Mouse (Mus musculus) lung, adult 2 months (tissue): ENCODE results near the gene Gpm6b. TPM values are rescaled to one million over a fixed set of nuclear protein-coding genes. Genes with fewer than 3 reads are reported as not detected.

Experiments used
- DNase-seq: peaks from one replicate; pipeline ENCODE4 v3.0.0; 2022
- H3K4me1 ChIP-seq: fragments of 200-500 bp; 2 replicates; pipeline ENCODE4 v1.6.1; 2011; ENCODE audit warnings: low read length; ENCODE audit not compliant: control insufficient read depth, insufficient read depth
- H3K4me3 ChIP-seq: fragments of 200-500 bp; replicated peaks from 2 replicates; pipeline ENCODE3; 2011; ENCODE audit warnings: low read depth, mild to moderate bottlenecking, control low read depth, low read length; ENCODE audit errors: extremely low read depth
- CTCF ChIP-seq: fragments of 200-500 bp; IDR thresholded peaks from 2 replicates; pipeline ENCODE4 v1.5.1; 2011; ENCODE audit warnings: mild to moderate bottlenecking, low read length, control low read depth; ENCODE audit not compliant: insufficient read depth
- POLR2A ChIP-seq: fragments of 200-500 bp; IDR thresholded peaks from 2 replicates; pipeline ENCODE4 v1.6.1; 2011; ENCODE audit warnings: low read depth, mild to moderate bottlenecking, control low read depth, low read length, borderline replicate concordance; ENCODE audit errors: extremely low read depth
- WGBS: fragments of 180-500 bp; shearing (Covaris S2); methylation state at CpG from one replicate; pipeline ENCODE4 v1.1.7; 2018; 5-methylcytosine and 5-hydroxymethylcytosine counted together
- polyA plus RNA-seq: library from polyadenylated mRNA; depleted of rRNA; stranded (reverse); fragments of >200 nt; gene quantifications from 2 replicates; pipeline ENCODE4 v1.2.3, GENCODE M21; 2012

Gene Gpm6b
- polyA plus RNA-seq, 1 experiment = 20.2 TPM

- DNase-seq = no peak
- no peak overlapping the region for H3K4me3 ChIP-seq
- 77% methylated on average over 8 of the region's 8 CpGs for WGBS
Measured at GRCm38 (mm10) chrX:166365458-166366213, 126.9 kb downstream of the Gpm6b start.

GRCm38 (mm10) chrX:166376681-166377328, 138.1 kb downstream of the Gpm6b start:
- H3K4me3 ChIP-seq = no peak overlapping the region
- DNase-seq = no peak
- no peak for TF ChIP-seq POLR2A
- no peak for TF ChIP-seq CTCF
- H3K4me1 ChIP-seq = no peaks in the 10 kb centered on the region
- WGBS = 70% methylated on average over 9 of the region's 9 CpGs

More at GRCm38 (mm10) chrX:166365458-166366213, 126.9 kb downstream of the Gpm6b start:
- no peaks in the 10 kb centered on the region for H3K4me1 ChIP-seq
- TF ChIP-seq POLR2A (no peak), CTCF (no peak)

- WGBS = 81% methylated on average over 5 of the region's 5 CpGs
- H3K4me1 ChIP-seq = no peaks in the 10 kb centered on the region
Measured at GRCm38 (mm10) chrX:166378652-166379051, 139.9 kb downstream of the Gpm6b start.

GRCm38 (mm10) chrX:166383606-166384005, 144.9 kb downstream of the Gpm6b start:
- 80% methylated on average over 2 of the region's 2 CpGs for WGBS
- Histone ChIP-seq H3K4me1 (no peaks in the 10 kb centered on the region), H3K4me3 (no peak overlapping the region)
- TF ChIP-seq CTCF (no peak), POLR2A (no peak)
- DNase-seq = no peak

More at GRCm38 (mm10) chrX:166378652-166379051, 139.9 kb downstream of the Gpm6b start:
- no peak for DNase-seq
- H3K4me3 ChIP-seq = no peak overlapping the region
- TF ChIP-seq POLR2A (no peak), CTCF (no peak)

- no peak for TF ChIP-seq POLR2A
- TF ChIP-seq CTCF = no peak
- DNase-seq = no peak
- H3K4me3 ChIP-seq = no peak overlapping the region
- 58% methylated on average over 3 of the region's 3 CpGs for WGBS
- H3K4me1 ChIP-seq = no peaks in the 10 kb centered on the region
Measured at GRCm38 (mm10) chrX:166384935-166385334, 146.2 kb downstream of the Gpm6b start.

- WGBS = 81% methylated on average over 6 of the region's 6 CpGs
- no peak for DNase-seq
- TF ChIP-seq POLR2A (no peak), CTCF (no peak)
Measured at GRCm38 (mm10) chrX:166386656-166387055, 147.9 kb downstream of the Gpm6b start.

GRCm38 (mm10) chrX:166393753-166394152, 155.0 kb downstream of the Gpm6b start:
- WGBS = 81% methylated on average over 1 of the region's 1 CpGs
- no peak for DNase-seq
- Histone ChIP-seq H3K4me1 (no peaks in the 10 kb centered on the region), H3K4me3 (no peak overlapping the region)
- TF ChIP-seq POLR2A (no peak), CTCF (no peak)

More at GRCm38 (mm10) chrX:166386656-166387055, 147.9 kb downstream of the Gpm6b start:
- H3K4me3 ChIP-seq = no peak overlapping the region
- no peaks in the 10 kb centered on the region for H3K4me1 ChIP-seq

- DNase-seq = no peak
- Histone ChIP-seq H3K4me1 (no peaks in the 10 kb centered on the region), H3K4me3 (no peak overlapping the region)
- no peak for TF ChIP-seq POLR2A
- no peak for TF ChIP-seq CTCF
Measured at GRCm38 (mm10) chrX:166407865-166408264, 169.2 kb downstream of the Gpm6b start.

GRCm38 (mm10) chrX:166416196-166416595, 177.5 kb downstream of the Gpm6b start:
- TF ChIP-seq CTCF = 0 out of 2 replicates have a peak, but pooled peaks have one; percentile 16
- TF ChIP-seq POLR2A = no peak
- DNase-seq = peak; percentile 11
- WGBS = 68% methylated on average over 6 of the region's 6 CpGs
- Histone ChIP-seq H3K4me3 (no peak overlapping the region), H3K4me1 (no peaks in the 10 kb centered on the region)
